Mouse (Mus musculus) CD4-positive, CD25-positive, alpha-beta regulatory T cell (primary cell): Measurements from ENCODE around the gene Fam229a. TPM values are rescaled to one million over a fixed set of nuclear protein-coding genes. Genes with fewer than 3 reads are reported as not detected.

Experiments used
- polyA plus RNA-seq: library from polyadenylated mRNA; unstranded; fragments of 100-300 nt; shearing (Covaris generic); gene quantifications from one replicate; pipeline ENCODE4 v1.2.1, GENCODE M21; 2017

Gene Fam229a
- not detected for polyA plus RNA-seq

GRCm38 (mm10) chr4:129490972-129491880 is at the start of gene Fam229a, which contains the start of gene Tssk3:
TSS of gene Fam229a (plus strand) at chr4:129491190.
TSS of gene Tssk3 (minus strand) at chr4:129491022.

GRCm38 (mm10) chr4:129461183-129461960 is 29.6 kb upstream of the Fam229a start, which contains the start of gene Bsdc1:
TSS of gene Bsdc1 (plus strand) at chr4:129461581.

GRCm38 (mm10) chr4:129513086-129513767 is 22.2 kb downstream of the Fam229a start, which contains the start of gene Marcksl1:
TSS of gene Marcksl1 (plus strand) at chr4:129513581.

Other genes starting within 250 kb of the Fam229a start
- 0.56 TPM for gene C77080, start 229.8 kb upstream of the Fam229a start, polyA plus RNA-seq
- gene Sync, start 203.6 kb upstream of the Fam229a start, polyA plus RNA-seq, result 0.32 TPM
- 328 TPM for gene Rbbp4, start 155.8 kb upstream of the Fam229a start, polyA plus RNA-seq
- gene Zbtb8os, start 155.5 kb upstream of the Fam229a start, polyA plus RNA-seq, result 66.5 TPM
- gene Zbtb8a, start 113.1 kb upstream of the Fam229a start, polyA plus RNA-seq, result 9.9 TPM
- gene Zbtb8b, start 50.3 kb upstream of the Fam229a start, polyA plus RNA-seq, result 0.36 TPM
- 34.0 TPM for gene Bsdc1, start 29.6 kb upstream of the Fam229a start, polyA plus RNA-seq
- gene Tssk3, start 168 bp upstream of the Fam229a start, polyA plus RNA-seq, result not detected
- 33.6 TPM for gene Marcksl1, start 22.4 kb downstream of the Fam229a start, polyA plus RNA-seq
- gene Hdac1, start 51.5 kb downstream of the Fam229a start, polyA plus RNA-seq, result 329 TPM
- 1,521 TPM for gene Lck, start 82.5 kb downstream of the Fam229a start, polyA plus RNA-seq
- gene Fam167b, start 87.4 kb downstream of the Fam229a start, polyA plus RNA-seq, result 0.36 TPM
- 163 TPM for gene Eif3i, start 109.5 kb downstream of the Fam229a start, polyA plus RNA-seq
- gene Tmem234, start 109.5 kb downstream of the Fam229a start, polyA plus RNA-seq, result 227 TPM
- gene Dcdc2b, start 123.1 kb downstream of the Fam229a start, polyA plus RNA-seq, result 7.7 TPM
- 41.4 TPM for gene Iqcc, start 127.9 kb downstream of the Fam229a start, polyA plus RNA-seq
- 22.7 TPM for gene Ccdc28b, start 132.8 kb downstream of the Fam229a start, polyA plus RNA-seq
- 66.2 TPM for gene Txlna, start 149.9 kb downstream of the Fam229a start, polyA plus RNA-seq
- gene Kpna6, start 181.6 kb downstream of the Fam229a start, polyA plus RNA-seq, result 19.5 TPM
- 19.5 TPM for gene Tmem39b, start 205.6 kb downstream of the Fam229a start, polyA plus RNA-seq